Comparison of ENCODE assay signal across 11 mouse cellular contexts in genomic region chr12:108435444-108436015, GRCm38 (mm10).
A peak's percentile ranks its signal among the peaks of the same experiment; 100 is the strongest.
DNase-seq lines count a peak whose midpoint lies in the region; ATAC-seq and TF ChIP-seq lines count a peak whose summit lies in the region.
"Had no signal": no experiment of that assay in that cellular context is flagged by ENCODE, and none has a peak within 500 bp of the region (broad histone marks: within the 10 kb centered on the region; RNA-seq: fewer than 3 reads in every experiment).

No protein-coding gene starts in this region.

- H3K4me1 ChIP-seq in heart, embryonic 10.5 days = peaks cover 50% of the 10 kb centered on the region
- H3K4me1 ChIP-seq in intestine, postnatal 0 days (replicated peaks; ENCODE audit: control insufficient read depth, insufficient read depth, low read length) = no peaks in the 10 kb centered on the region; the same call in 1 of the 2 replicates
- H3K4me1 ChIP-seq: liver, embryonic 13.5 days had no signal

- 55% methylated on average over 12 of the region's 12 CpGs for WGBS in heart, embryonic 10.5 days
- 59% methylated on average over 12 of the region's 12 CpGs for WGBS in intestine, postnatal 0 days

- intact Hi-C loops in left cerebral cortex, adult 2 months (cut with DNase I) = no loop called here

- H3K4me2 ChIP-seq in intestine, postnatal 0 days (replicated peaks; ENCODE audit: low read depth) = no peak overlapping the region
- H3K4me2 ChIP-seq: liver, embryonic 13.5 days had no signal

- no peak for ATAC-seq in intestine, postnatal 0 days

- no peak overlapping the region for H3K9ac ChIP-seq in intestine, postnatal 0 days (ENCODE audit: low read depth, low read length)
- H3K9ac ChIP-seq: liver, embryonic 13.5 days had no signal

- H3K27ac ChIP-seq in heart, embryonic 10.5 days = peak overlapping the region; percentile 39
- peak overlapping the region; percentile 72 for H3K27ac ChIP-seq in left cerebral cortex, adult 2 months
- H3K27ac ChIP-seq in intestine, postnatal 0 days (ENCODE audit: low read depth, low read length) = peak overlapping the region; percentile 68

- no peaks in the 10 kb centered on the region for H3K9me3 ChIP-seq in heart, embryonic 10.5 days
- H3K9me3 ChIP-seq in intestine, postnatal 0 days (ENCODE audit: control insufficient read depth) = no peaks in the 10 kb centered on the region
- H3K9me3 ChIP-seq: liver, embryonic 13.5 days had no signal

- H3K27me3 ChIP-seq in heart, embryonic 10.5 days (ENCODE audit: insufficient read depth, poor library complexity, severe bottlenecking) = no peaks in the 10 kb centered on the region
- no peaks in the 10 kb centered on the region for H3K27me3 ChIP-seq in intestine, postnatal 0 days (replicated peaks; ENCODE audit: control insufficient read depth, insufficient read depth, low read length)
- H3K27me3 ChIP-seq: liver, embryonic 13.5 days had no signal

- H3K4me3 ChIP-seq in heart, embryonic 10.5 days = no peak overlapping the region
- H3K4me3 ChIP-seq in left cerebral cortex, adult 2 months = no peak overlapping the region
- no peak overlapping the region for H3K4me3 ChIP-seq in intestine, postnatal 0 days (ENCODE audit: low read depth, low read length)
- H3K4me3 ChIP-seq: liver, embryonic 13.5 days had no signal

- no peak for DNase-seq in heart, embryonic 10.5 days (ENCODE audit: low spot score)
- DNase-seq in heart, postnatal 4 days = no peak
- DNase-seq in left cerebral cortex, adult 2 months (ENCODE audit: extremely low spot score in 1 of 2, low spot score in 2 of 2) = no peak
- DNase-seq in left cerebral cortex, adult 18-20 months (ENCODE audit: low spot score in 2 of 2) = no peak
- DNase-seq in brain, adult 2 months (ENCODE audit: low read depth, low spot score) = peak; percentile 61
- DNase-seq in thymus, postnatal 14 days = no peak
- no peak for DNase-seq in ovary, postnatal 14 days (ENCODE audit: low spot score)
- DNase-seq: cerebellum, postnatal 36 days; liver, embryonic 13.5 days; right cerebral cortex, postnatal 14 days had no signal

- no peaks in the 10 kb centered on the region for H3K36me3 ChIP-seq in heart, embryonic 10.5 days
- no peaks in the 10 kb centered on the region for H3K36me3 ChIP-seq in intestine, postnatal 0 days (ENCODE audit: control insufficient read depth, insufficient read depth)
- H3K36me3 ChIP-seq: liver, embryonic 13.5 days had no signal

- no peak for TF ChIP-seq CTCF in left cerebral cortex, adult 2 months (IDR thresholded peaks at IDR 0.05)
- TF ChIP-seq CTCF in intestine, postnatal 0 days (IDR thresholded peaks at IDR 0.05; ENCODE audit: low read depth) = no peak
